Mouse (Mus musculus): ENCODE measurements around the gene Nr2c2.

GRCm38 (mm10) chr6:92091767-92092489 lies 738 bp downstream of the Nr2c2 start:
- no peak for TF ChIP-seq CTCF (IDR thresholded peaks at IDR 0.05; ENCODE audit: low read depth, low read length)
- TF ChIP-seq POLR2A (IDR thresholded peaks at IDR 0.05; ENCODE audit: borderline replicate concordance, low read depth, low read length): no peak
